Mouse (Mus musculus) erythroblast, adult 5-6 weeks (primary cell): Measurements from ENCODE around the gene Prr11. TPM values are rescaled to one million over a fixed set of nuclear protein-coding genes. Genes with fewer than 3 reads are reported as not detected.

Experiments
- ATAC-seq: replicated peaks from 2 replicates; pipeline ENCODE4 v1.8.0; 2016; ENCODE audit warnings: moderate number of reproducible peaks, mild to moderate bottlenecking, moderate TSS enrichment, inconsistent platforms; ENCODE audit not compliant: poor library complexity, low FRiP score, severe bottlenecking
- total RNA-seq, 2 experiments: library from RNA; stranded (forward) in 1 of 2; stranded (reverse) in 1 of 2; fragments of 150-400 nt in 1 of 2; fragments of 200-764, 138-1000 nt in 1 of 2; gene quantifications; 2 replicates each; pipeline versions ENCODE4 v1.2.3 to v1.2.4; 2015 to 2017; ENCODE audit warnings: low replicate concordance in 2 of 2

Prr11 gene
- total RNA-seq (2015; ENCODE audit: low replicate concordance) (19.2 and 25.0 TPM in 2 replicates), total RNA-seq (2017; ENCODE audit: low replicate concordance) (6.6 and 8.8 TPM in 2 replicates)

GRCm38 (mm10) chr11:87108409-87108754 lies at the start of gene Prr11:
TSS of gene Prr11 (minus strand) at chr11:87108708.
- ATAC-seq = no peak

- no peak for ATAC-seq
Measured at GRCm38 (mm10) chr11:87158012-87158411, 49.5 kb upstream of the Prr11 start.

GRCm38 (mm10) chr11:87136233-87136632 lies 27.7 kb upstream of the Prr11 start:
- no peak for ATAC-seq

- ATAC-seq = peak; percentile 91
Measured at GRCm38 (mm10) chr11:87126824-87127816, 18.6 kb upstream of the Prr11 start, which contains the start of gene Trim37. TSS of gene Trim37 (plus strand) at chr11:87127077.

GRCm38 (mm10) chr11:87126281-87126823 lies 17.8 kb upstream of the Prr11 start:
- no peak for ATAC-seq

GRCm38 (mm10) chr11:87125562-87125961 lies 17.1 kb upstream of the Prr11 start:
- no peak for ATAC-seq

- no peak for ATAC-seq
Measured at GRCm38 (mm10) chr11:87121864-87122263, 13.4 kb upstream of the Prr11 start.

- no peak for ATAC-seq
Measured at GRCm38 (mm10) chr11:87110172-87110909, 1.8 kb upstream of the Prr11 start.

- ATAC-seq = 0 out of 2 replicates have a peak, but pooled peaks have one; percentile 8
Measured at GRCm38 (mm10) chr11:87109519-87110171, 1.1 kb upstream of the Prr11 start.

GRCm38 (mm10) chr11:87108755-87109518 lies 429 bp upstream of the Prr11 start, which contains the start of gene Ska2:
TSS of gene Ska2 (plus strand) at chr11:87109234.
- ATAC-seq = peak; percentile 94

GRCm38 (mm10) chr11:87087142-87087541 lies 21.4 kb downstream of the Prr11 start:
- ATAC-seq = no peak

- peak; percentile 88 for ATAC-seq
Measured at GRCm38 (mm10) chr11:87086290-87086984, 22.1 kb downstream of the Prr11 start, which contains the start of gene Smg8. TSS of gene Smg8 (minus strand) at chr11:87086774.

- no peak for ATAC-seq
Measured at GRCm38 (mm10) chr11:87085461-87085860, 23.0 kb downstream of the Prr11 start.

- ATAC-seq = no peak
Measured at GRCm38 (mm10) chr11:87083712-87084111, 24.8 kb downstream of the Prr11 start.

GRCm38 (mm10) chr11:87073866-87074440 lies 34.6 kb downstream of the Prr11 start, which contains the start of gene Gdpd1:
TSS of gene Gdpd1 (minus strand) at chr11:87074062.
- ATAC-seq = peak; percentile 96

GRCm38 (mm10) chr11:87073343-87073865 lies 35.1 kb downstream of the Prr11 start:
- ATAC-seq = peak; percentile 82

GRCm38 (mm10) chr11:87062087-87062486 lies 46.4 kb downstream of the Prr11 start:
- ATAC-seq = no peak

GRCm38 (mm10) chr11:87060410-87060809 lies 48.1 kb downstream of the Prr11 start:
- ATAC-seq = no peak
